Mouse (Mus musculus): Measurements from ENCODE around the gene Tinag. TPM values are rescaled to one million over a fixed set of nuclear protein-coding genes. Genes with fewer than 3 reads are reported as not detected.

The Tinag gene
- polyA plus RNA-seq, 1 experiment from 2014 or later: 0.25 TPM

GRCm38 (mm10) chr9:77032430-77033154 lies 13.0 kb downstream of the Tinag start:
- Histone ChIP-seq H3K4me2 (ENCODE audit: low read depth, low read length) (peak overlapping the region; percentile 23), H3K27me3 (replicated peaks; ENCODE audit: control insufficient read depth, insufficient read depth, low read length) (no peaks in the 10 kb centered on the region), H3K9me3 (ENCODE audit: control insufficient read depth, low read length) (no peaks in the 10 kb centered on the region), H3K9ac (ENCODE audit: low read depth, low read length) (no peak overlapping the region), H3K4me1 (ENCODE audit: control insufficient read depth, insufficient read depth, low read length) (peaks cover 5% of the 10 kb centered on the region; the same call in 1 of the 2 replicates), H3K27ac (replicated peaks; ENCODE audit: low read depth, low read length) (peak overlapping the region; percentile 33; the same call in 1 of the 2 replicates), H3K4me3 (ENCODE audit: low read depth, low read length) (no peak overlapping the region), H3K36me3 (ENCODE audit: control insufficient read depth, insufficient read depth, low read length) (no peaks in the 10 kb centered on the region)
- ATAC-seq (ENCODE audit: low read depth) (peak; percentile 22; the same call in 1 of the 2 replicates), DNase-seq (ENCODE audit: low spot score) (peak; percentile 84)
- WGBS: 28% methylated on average over 9 of the region's 9 CpGs

- Histone ChIP-seq H3K4me3 (ENCODE audit: low read depth, low read length) (no peak overlapping the region), H3K9me3 (ENCODE audit: control insufficient read depth, low read length) (no peaks in the 10 kb centered on the region), H3K27me3 (replicated peaks; ENCODE audit: control insufficient read depth, insufficient read depth, low read length) (no peaks in the 10 kb centered on the region), H3K4me2 (ENCODE audit: low read depth, low read length) (no peak overlapping the region), H3K36me3 (ENCODE audit: control insufficient read depth, insufficient read depth, low read length) (no peaks in the 10 kb centered on the region), H3K27ac (replicated peaks; ENCODE audit: low read depth, low read length) (no peak overlapping the region), H3K9ac (ENCODE audit: low read depth, low read length) (no peak overlapping the region), H3K4me1 (ENCODE audit: control insufficient read depth, insufficient read depth, low read length) (no peaks in the 10 kb centered on the region)
- DNase-seq (ENCODE audit: low spot score): no peak
- no peak for ATAC-seq (ENCODE audit: low read depth)
- WGBS: 83% methylated on average over 2 of the region's 2 CpGs
Observed at GRCm38 (mm10) chr9:77025271-77025670, 20.3 kb downstream of the Tinag start.

- no peak overlapping the region for H3K9ac ChIP-seq (ENCODE audit: low read depth, low read length)
- no peaks in the 10 kb centered on the region for H3K36me3 ChIP-seq (ENCODE audit: control insufficient read depth, insufficient read depth, low read length)
- H3K9me3 ChIP-seq (ENCODE audit: control insufficient read depth, low read length): no peaks in the 10 kb centered on the region
- ATAC-seq (ENCODE audit: low read depth): no peak
- H3K4me3 ChIP-seq (ENCODE audit: low read depth, low read length): no peak overlapping the region
- no peak for DNase-seq (ENCODE audit: low spot score)
- no peak overlapping the region for H3K4me2 ChIP-seq (ENCODE audit: low read depth, low read length)
- H3K4me1 ChIP-seq (ENCODE audit: control insufficient read depth, insufficient read depth, low read length): no peaks in the 10 kb centered on the region
- WGBS: 66% methylated on average over 4 of the region's 4 CpGs
- no peak overlapping the region for H3K27ac ChIP-seq (replicated peaks; ENCODE audit: low read depth, low read length)
- no peaks in the 10 kb centered on the region for H3K27me3 ChIP-seq (replicated peaks; ENCODE audit: control insufficient read depth, insufficient read depth, low read length)
Observed at GRCm38 (mm10) chr9:77018935-77019334, 26.7 kb downstream of the Tinag start.

GRCm38 (mm10) chr9:76996021-76996420 lies 49.6 kb downstream of the Tinag start:
- no peak for DNase-seq (ENCODE audit: low spot score)
- Histone ChIP-seq H3K27ac (replicated peaks; ENCODE audit: low read depth, low read length) (no peak overlapping the region), H3K36me3 (ENCODE audit: control insufficient read depth, insufficient read depth, low read length) (no peaks in the 10 kb centered on the region), H3K27me3 (replicated peaks; ENCODE audit: control insufficient read depth, insufficient read depth, low read length) (no peaks in the 10 kb centered on the region), H3K9me3 (ENCODE audit: control insufficient read depth, low read length) (no peaks in the 10 kb centered on the region), H3K4me2 (ENCODE audit: low read depth, low read length) (no peak overlapping the region), H3K9ac (ENCODE audit: low read depth, low read length) (no peak overlapping the region), H3K4me3 (ENCODE audit: low read depth, low read length) (no peak overlapping the region), H3K4me1 (ENCODE audit: control insufficient read depth, insufficient read depth, low read length) (no peaks in the 10 kb centered on the region)
- 78% methylated on average over 1 of the region's 1 CpGs for WGBS
- ATAC-seq (ENCODE audit: low read depth): no peak

- Histone ChIP-seq H3K36me3 (ENCODE audit: control insufficient read depth, insufficient read depth, low read length) (no peaks in the 10 kb centered on the region), H3K4me2 (ENCODE audit: low read depth, low read length) (no peak overlapping the region), H3K9ac (ENCODE audit: low read depth, low read length) (no peak overlapping the region), H3K4me3 (ENCODE audit: low read depth, low read length) (no peak overlapping the region), H3K27me3 (replicated peaks; ENCODE audit: control insufficient read depth, insufficient read depth, low read length) (no peaks in the 10 kb centered on the region), H3K27ac (replicated peaks; ENCODE audit: low read depth, low read length) (no peak overlapping the region), H3K9me3 (ENCODE audit: control insufficient read depth, low read length) (no peaks in the 10 kb centered on the region), H3K4me1 (ENCODE audit: control insufficient read depth, insufficient read depth, low read length) (no peaks in the 10 kb centered on the region)
- ATAC-seq (ENCODE audit: low read depth): no peak
- DNase-seq (ENCODE audit: low spot score): no peak
Observed at GRCm38 (mm10) chr9:76989946-76990345, 55.6 kb downstream of the Tinag start.

- Histone ChIP-seq H3K9ac (ENCODE audit: low read depth, low read length) (no peak overlapping the region), H3K4me3 (ENCODE audit: low read depth, low read length) (no peak overlapping the region), H3K4me1 (ENCODE audit: control insufficient read depth, insufficient read depth, low read length) (no peaks in the 10 kb centered on the region), H3K4me2 (ENCODE audit: low read depth, low read length) (no peak overlapping the region), H3K27me3 (replicated peaks; ENCODE audit: control insufficient read depth, insufficient read depth, low read length) (no peaks in the 10 kb centered on the region), H3K27ac (replicated peaks; ENCODE audit: low read depth, low read length) (no peak overlapping the region), H3K36me3 (ENCODE audit: control insufficient read depth, insufficient read depth, low read length) (no peaks in the 10 kb centered on the region), H3K9me3 (ENCODE audit: control insufficient read depth, low read length) (no peaks in the 10 kb centered on the region)
- DNase-seq (ENCODE audit: low spot score) (peak; percentile 19), ATAC-seq (ENCODE audit: low read depth) (no peak)
- WGBS: 81% methylated on average over 1 of the region's 1 CpGs
Observed at GRCm38 (mm10) chr9:76934813-76935212, 110.8 kb downstream of the Tinag start.

- Histone ChIP-seq H3K4me2 (ENCODE audit: low read depth, low read length) (no peak overlapping the region), H3K27me3 (replicated peaks; ENCODE audit: control insufficient read depth, insufficient read depth, low read length) (no peaks in the 10 kb centered on the region), H3K4me1 (ENCODE audit: control insufficient read depth, insufficient read depth, low read length) (no peaks in the 10 kb centered on the region), H3K9ac (ENCODE audit: low read depth, low read length) (no peak overlapping the region), H3K36me3 (ENCODE audit: control insufficient read depth, insufficient read depth, low read length) (no peaks in the 10 kb centered on the region), H3K4me3 (ENCODE audit: low read depth, low read length) (no peak overlapping the region), H3K27ac (replicated peaks; ENCODE audit: low read depth, low read length) (no peak overlapping the region), H3K9me3 (ENCODE audit: control insufficient read depth, low read length) (no peaks in the 10 kb centered on the region)
- ATAC-seq (ENCODE audit: low read depth): no peak
- DNase-seq (ENCODE audit: low spot score): no peak
- 70% methylated on average over 5 of the region's 5 CpGs for WGBS
Observed at GRCm38 (mm10) chr9:76915093-76915661, 130.4 kb downstream of the Tinag start.

Measured in embryonic facial prominence, embryonic 14.5 days (tissue).